Mouse (Mus musculus): ENCODE results near the gene Syt6. TPM values are rescaled to one million over a fixed set of nuclear protein-coding genes. Genes with fewer than 3 reads are reported as not detected.

The Syt6 gene
- total RNA-seq, 2 experiments from 2014 or later: 0.20 to 0.56 TPM

GRCm38 (mm10) chr3:103597586-103597985, 22.6 kb downstream of the Syt6 start:
- DNase-seq (ENCODE audit: low spot score in 2 of 2): no peak

- no peak for DNase-seq (ENCODE audit: low spot score in 2 of 2)
These were observed 26.0 kb downstream of the Syt6 start for GRCm38 (mm10) chr3:103601011-103601410.

- no peak for DNase-seq (ENCODE audit: low spot score in 2 of 2)
These were observed 26.5 kb downstream of the Syt6 start for GRCm38 (mm10) chr3:103601561-103601960.

GRCm38 (mm10) chr3:103606045-103606597, 31.1 kb downstream of the Syt6 start:
- DNase-seq (ENCODE audit: low spot score in 2 of 2): no peak

GRCm38 (mm10) chr3:103606660-103607595, 31.9 kb downstream of the Syt6 start:
- no peak for DNase-seq (ENCODE audit: low spot score in 2 of 2)

- no peak for DNase-seq (ENCODE audit: low spot score in 2 of 2)
These were observed 35.2 kb downstream of the Syt6 start for GRCm38 (mm10) chr3:103610231-103610630.

- no peak for DNase-seq (ENCODE audit: low spot score in 2 of 2)
These were observed 37.8 kb downstream of the Syt6 start for GRCm38 (mm10) chr3:103612636-103613355.

GRCm38 (mm10) chr3:103615621-103616020, 40.6 kb downstream of the Syt6 start:
- no peak for DNase-seq (ENCODE audit: low spot score in 2 of 2)

GRCm38 (mm10) chr3:103616981-103617380, 42.0 kb downstream of the Syt6 start:
- no peak for DNase-seq (ENCODE audit: low spot score in 2 of 2)

- DNase-seq (ENCODE audit: low spot score in 2 of 2): no peak
These were observed 45.1 kb downstream of the Syt6 start for GRCm38 (mm10) chr3:103620101-103620500.

GRCm38 (mm10) chr3:103623893-103624470, 49.0 kb downstream of the Syt6 start:
- no peak for DNase-seq (ENCODE audit: low spot score in 2 of 2)

- no peak for DNase-seq (ENCODE audit: low spot score in 2 of 2)
These were observed 49.6 kb downstream of the Syt6 start for GRCm38 (mm10) chr3:103624591-103625051.

- DNase-seq (ENCODE audit: low spot score in 2 of 2): no peak
These were observed 50.1 kb downstream of the Syt6 start for GRCm38 (mm10) chr3:103625169-103625568.

- no peak for DNase-seq (ENCODE audit: low spot score in 2 of 2)
These were observed 51.5 kb downstream of the Syt6 start for GRCm38 (mm10) chr3:103626481-103626880.

GRCm38 (mm10) chr3:103627661-103628060, 52.6 kb downstream of the Syt6 start:
- no peak for DNase-seq (ENCODE audit: low spot score in 2 of 2)

GRCm38 (mm10) chr3:103633124-103633523, 58.1 kb downstream of the Syt6 start:
- DNase-seq (ENCODE audit: low spot score in 2 of 2): no peak

- DNase-seq (ENCODE audit: low spot score in 2 of 2): no peak
These were observed 58.8 kb downstream of the Syt6 start for GRCm38 (mm10) chr3:103633831-103634230.

GRCm38 (mm10) chr3:103634256-103634655, 59.2 kb downstream of the Syt6 start:
- no peak for DNase-seq (ENCODE audit: low spot score in 2 of 2)

GRCm38 (mm10) chr3:103637641-103638040, 62.6 kb downstream of the Syt6 start:
- no peak for DNase-seq (ENCODE audit: low spot score in 2 of 2)

- DNase-seq (ENCODE audit: low spot score in 2 of 2): no peak
These were observed 65.3 kb downstream of the Syt6 start for GRCm38 (mm10) chr3:103640226-103640803.

- no peak for DNase-seq (ENCODE audit: low spot score in 2 of 2)
These were observed 66.3 kb downstream of the Syt6 start for GRCm38 (mm10) chr3:103641301-103641700.

All from adrenal gland, postnatal 4 days (tissue).